Mouse (Mus musculus) monocyte, adult 5-6 weeks (primary cell): ENCODE data around the gene Luzp1. TPM values are rescaled to one million over a fixed set of nuclear protein-coding genes. Genes with fewer than 3 reads are reported as not detected.

Source experiments
- ATAC-seq: fragments of 153-309, 156-312 bp; replicated peaks from 2 replicates; pipeline ENCODE4 v1.8.0; 2017; ENCODE audit warnings: mild to moderate bottlenecking; ENCODE audit not compliant: low TSS enrichment, insufficient number of reproducible peaks, severe bottlenecking, poor library complexity, low FRiP score
- total RNA-seq: library from RNA; stranded (forward); fragments of 200-1000, 200-491, 200-594 nt; gene quantifications from 3 replicates; pipeline ENCODE4 v1.2.3, GENCODE M21; 2017

Luzp1 gene
- 9.5 to 22.4 TPM (median 11.4 TPM) in 3 replicates for total RNA-seq

- peak; percentile 96 for ATAC-seq
Observed at GRCm38 (mm10) chr4:136469371-136469903, at the start of gene Luzp1. Gene Luzp1 (plus strand): TSS chr4:136469761.

- no peak for ATAC-seq
Observed at GRCm38 (mm10) chr4:136423224-136423623, 46.3 kb upstream of the Luzp1 start, which contains the start of gene Htr1d. Gene Htr1d (plus strand): TSS chr4:136423524.

GRCm38 (mm10) chr4:136424120-136424999, 45.2 kb upstream of the Luzp1 start:
- ATAC-seq: no peak

- ATAC-seq: no peak
Observed at GRCm38 (mm10) chr4:136425000-136425288, 44.6 kb upstream of the Luzp1 start.

GRCm38 (mm10) chr4:136430609-136431375, 38.8 kb upstream of the Luzp1 start:
- no peak for ATAC-seq

- peak; percentile 56; the same call in 1 of the 2 replicates for ATAC-seq
Observed at GRCm38 (mm10) chr4:136431376-136431693, 38.2 kb upstream of the Luzp1 start.

- ATAC-seq: no peak
Observed at GRCm38 (mm10) chr4:136434029-136434428, 35.5 kb upstream of the Luzp1 start.

GRCm38 (mm10) chr4:136439106-136439505, 30.5 kb upstream of the Luzp1 start:
- no peak for ATAC-seq

GRCm38 (mm10) chr4:136441354-136442043, 28.1 kb upstream of the Luzp1 start:
- ATAC-seq: no peak

- ATAC-seq: no peak
Observed at GRCm38 (mm10) chr4:136444561-136444960, 25.0 kb upstream of the Luzp1 start.

- ATAC-seq: no peak
Observed at GRCm38 (mm10) chr4:136449795-136450194, 19.8 kb upstream of the Luzp1 start.

GRCm38 (mm10) chr4:136450271-136450670, 19.3 kb upstream of the Luzp1 start:
- ATAC-seq: no peak

GRCm38 (mm10) chr4:136451564-136451963, 18.0 kb upstream of the Luzp1 start:
- ATAC-seq: no peak

- ATAC-seq: no peak
Observed at GRCm38 (mm10) chr4:136452286-136452685, 17.3 kb upstream of the Luzp1 start.

GRCm38 (mm10) chr4:136452792-136453191, 16.8 kb upstream of the Luzp1 start:
- no peak for ATAC-seq

- peak; percentile 59; the same call in 1 of the 2 replicates for ATAC-seq
Observed at GRCm38 (mm10) chr4:136454850-136455260, 14.7 kb upstream of the Luzp1 start.

- ATAC-seq: no peak
Observed at GRCm38 (mm10) chr4:136456516-136457218, 12.9 kb upstream of the Luzp1 start.

- no peak for ATAC-seq
Observed at GRCm38 (mm10) chr4:136458276-136458675, 11.3 kb upstream of the Luzp1 start.

- no peak for ATAC-seq
Observed at GRCm38 (mm10) chr4:136459210-136459609, 10.4 kb upstream of the Luzp1 start.
